Mouse (Mus musculus) liver, embryonic 15.5 days (tissue): Measurements from ENCODE around the gene Tgfbr1. TPM values are rescaled to one million over a fixed set of nuclear protein-coding genes. Genes with fewer than 3 reads are reported as not detected.
A peak's percentile ranks its signal among the peaks of the same experiment; 100 is the strongest.

Experiments used
- ATAC-seq: fragments of 200-750 bp; cut with Nextera tagmentation; 2 replicates; pipeline ENCODE4 v1.8.0; 2017; ENCODE audit warnings: moderate number of reproducible peaks, mild to moderate bottlenecking, moderate library complexity; ENCODE audit not compliant: insufficient read depth
- H3K27ac ChIP-seq: fragments of 300-500 bp; sonication (generic); replicated peaks from 2 replicates; pipeline ENCODE4 v1.5.1; 2015; ENCODE audit warnings: mild to moderate bottlenecking, inconsistent platforms
- H3K27me3 ChIP-seq: fragments of 300-500 bp; sonication (generic); 2 replicates; pipeline ENCODE4 v1.6.1; 2015; ENCODE audit warnings: mild to moderate bottlenecking, inconsistent platforms
- H3K36me3 ChIP-seq: fragments of 300-500 bp; sonication (generic); replicated peaks from 2 replicates; pipeline ENCODE4 v1.6.1; 2015; ENCODE audit warnings: moderate library complexity, mild to moderate bottlenecking, inconsistent platforms
- H3K4me1 ChIP-seq: fragments of 300-500 bp; sonication (generic); replicated peaks from 2 replicates; pipeline ENCODE4 v1.6.1; 2015; ENCODE audit warnings: inconsistent platforms
- H3K4me2 ChIP-seq: fragments of 300-500 bp; sonication (generic); 2 replicates; pipeline ENCODE4 v1.6.1; 2015; ENCODE audit warnings: moderate library complexity, mild to moderate bottlenecking, inconsistent platforms
- H3K4me3 ChIP-seq: fragments of 300-500 bp; sonication (generic); replicated peaks from 2 replicates; pipeline ENCODE4 v1.5.1; 2015; ENCODE audit warnings: mild to moderate bottlenecking, inconsistent platforms
- H3K9ac ChIP-seq: fragments of 300-500 bp; sonication (generic); 2 replicates; pipeline ENCODE4 v1.6.1; 2015; ENCODE audit warnings: moderate library complexity, mild to moderate bottlenecking, inconsistent platforms
- H3K9me3 ChIP-seq: fragments of 300-500 bp; sonication (generic); replicated peaks from 2 replicates; pipeline ENCODE4 v1.6.1; 2016; ENCODE audit warnings: inconsistent platforms
- WGBS: fragments of 180-500 bp; shearing (Covaris S2); methylation state at CpG from one replicate; pipeline ENCODE4 v1.1.7; 2015; ENCODE audit warnings: mixed read lengths; ENCODE audit not compliant: insufficient replicate concordance; 5-methylcytosine and 5-hydroxymethylcytosine counted together
- polyA plus RNA-seq: library from polyadenylated mRNA; unstranded; fragments of >200 nt; fragmentation: Nextera tagmentation; extraction: Ambion mirVana; gene quantifications from 2 replicates; pipeline ENCODE4 v1.2.1, GENCODE M21; 2015

Gene Tgfbr1
- polyA plus RNA-seq, 1 experiment from 2014 or later: 4.4 TPM

DNA sequence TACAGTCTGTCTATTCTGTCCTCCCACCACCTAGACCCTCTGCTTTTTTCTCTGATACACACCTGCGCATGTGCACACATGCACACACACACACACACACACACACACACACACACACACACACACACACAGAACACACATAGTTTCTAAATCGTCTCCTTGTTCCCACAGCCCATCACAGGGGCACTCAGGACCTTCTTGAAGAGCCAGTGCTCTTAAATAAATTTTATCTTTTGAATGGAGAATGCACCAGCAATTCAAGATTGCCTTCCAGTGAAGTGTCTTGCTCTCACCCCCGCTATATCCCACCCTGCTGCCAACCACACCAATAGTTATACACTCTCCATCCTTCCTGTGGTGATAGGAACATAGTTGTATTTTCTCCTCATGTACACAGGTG, 69.9 kb downstream of the Tgfbr1 start:
- H3K4me1 ChIP-seq: no peaks in the 10 kb centered on the region
- H3K36me3 ChIP-seq: no peaks in the 10 kb centered on the region
- no peaks in the 10 kb centered on the region for H3K27me3 ChIP-seq
- H3K9ac ChIP-seq: no peak overlapping the region
- no peak for ATAC-seq
- WGBS: 60% methylated on average over 3 of the region's 3 CpGs
- no peak overlapping the region for H3K4me3 ChIP-seq
- no peak overlapping the region for H3K4me2 ChIP-seq
- no peaks in the 10 kb centered on the region for H3K9me3 ChIP-seq
- H3K27ac ChIP-seq: no peak overlapping the region

DNA sequence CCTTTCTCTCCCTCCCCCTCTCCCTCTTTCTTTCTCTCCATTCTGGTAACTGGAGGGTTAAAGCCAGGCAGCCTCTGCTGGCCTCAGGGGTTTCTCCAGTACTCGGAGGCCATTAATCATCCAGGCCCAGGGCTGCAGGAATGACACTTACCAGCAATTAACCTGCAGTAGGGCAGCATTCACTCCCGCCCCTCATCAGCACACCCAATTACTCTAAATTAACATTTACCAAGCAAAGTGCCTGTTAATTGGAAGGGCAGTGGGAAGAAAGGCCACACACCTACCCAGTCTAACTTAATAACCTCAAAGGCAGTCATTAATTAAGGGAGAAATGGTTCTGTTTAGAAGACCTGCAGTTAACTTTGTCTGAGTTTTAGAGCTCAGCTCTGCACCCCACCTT, 71.4 kb downstream of the Tgfbr1 start:
- WGBS: 35% methylated on average over 2 of the region's 2 CpGs
- H3K4me1 ChIP-seq: no peaks in the 10 kb centered on the region
- no peaks in the 10 kb centered on the region for H3K36me3 ChIP-seq
- H3K4me2 ChIP-seq: no peak overlapping the region
- no peak overlapping the region for H3K27ac ChIP-seq
- no peaks in the 10 kb centered on the region for H3K27me3 ChIP-seq
- H3K9me3 ChIP-seq: no peaks in the 10 kb centered on the region
- H3K9ac ChIP-seq: no peak overlapping the region
- no peak overlapping the region for H3K4me3 ChIP-seq
- no peak for ATAC-seq

DNA sequence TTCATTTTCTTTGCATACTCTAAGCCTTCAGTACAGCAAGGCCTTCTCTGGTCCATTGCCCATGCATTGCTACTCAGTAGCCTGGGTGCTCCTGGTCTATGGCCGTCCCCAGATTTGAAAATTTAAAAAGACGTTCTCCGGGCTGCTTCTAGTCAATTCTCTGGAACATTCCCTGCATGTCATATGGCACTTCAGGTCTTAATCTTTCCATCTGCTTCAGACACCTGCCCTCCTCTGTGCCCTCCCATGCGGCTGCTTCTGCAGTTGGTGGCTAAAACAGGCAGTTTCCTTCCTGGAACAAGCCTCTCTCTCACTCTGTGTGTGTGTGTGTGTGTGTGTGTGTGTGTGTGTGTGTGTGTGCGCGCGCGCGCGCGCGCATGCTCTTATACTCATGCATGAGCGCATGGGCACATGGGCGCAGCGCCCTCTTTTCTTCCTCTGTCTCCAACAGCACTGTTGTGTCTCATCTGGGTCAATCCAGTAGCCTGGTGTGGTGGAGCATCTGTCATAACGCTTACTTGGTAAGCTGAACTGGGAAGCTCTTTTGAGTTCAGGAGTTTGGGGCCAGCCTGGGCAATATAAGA, 72.3 kb downstream of the Tgfbr1 start:
- no peak overlapping the region for H3K27ac ChIP-seq
- H3K27me3 ChIP-seq: no peaks in the 10 kb centered on the region
- H3K4me2 ChIP-seq: no peak overlapping the region
- 77% methylated on average over 16 of the region's 16 CpGs for WGBS
- H3K36me3 ChIP-seq: no peaks in the 10 kb centered on the region
- H3K4me1 ChIP-seq: no peaks in the 10 kb centered on the region
- no peak overlapping the region for H3K9ac ChIP-seq
- no peaks in the 10 kb centered on the region for H3K9me3 ChIP-seq
- no peak for ATAC-seq
- H3K4me3 ChIP-seq: no peak overlapping the region

DNA sequence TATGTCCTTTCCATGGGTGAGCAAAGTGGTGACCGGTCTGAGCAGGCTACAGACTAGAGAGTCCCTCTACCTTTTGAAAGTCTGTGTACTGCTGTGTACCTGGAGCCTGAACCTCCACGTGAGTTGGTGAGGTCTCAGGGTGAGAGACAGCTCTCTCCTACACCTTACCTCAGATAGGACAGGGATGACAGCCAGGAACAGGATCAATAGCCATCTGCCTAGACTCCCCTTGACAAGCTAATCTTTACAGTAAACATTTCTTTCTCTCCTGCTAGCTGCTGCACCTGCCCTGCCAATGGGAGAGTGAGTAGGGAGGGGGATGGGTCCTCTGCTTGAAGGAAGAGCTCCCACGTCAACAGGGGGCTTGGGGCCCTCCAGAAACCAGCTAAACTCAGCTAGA, 74.6 kb downstream of the Tgfbr1 start:
- Histone ChIP-seq H3K4me1 (no peaks in the 10 kb centered on the region), H3K36me3 (no peaks in the 10 kb centered on the region), H3K27me3 (no peaks in the 10 kb centered on the region), H3K9ac (no peak overlapping the region), H3K4me3 (no peak overlapping the region), H3K4me2 (no peak overlapping the region), H3K27ac (no peak overlapping the region), H3K9me3 (no peaks in the 10 kb centered on the region)
- ATAC-seq: no peak
- 59% methylated on average over 3 of the region's 3 CpGs for WGBS

GRCm38 (mm10) chr4:47430557-47430956, 77.5 kb downstream of the Tgfbr1 start:
- Histone ChIP-seq H3K4me2 (no peak overlapping the region), H3K9ac (no peak overlapping the region), H3K36me3 (no peaks in the 10 kb centered on the region), H3K4me3 (no peak overlapping the region), H3K9me3 (no peaks in the 10 kb centered on the region), H3K4me1 (no peaks in the 10 kb centered on the region), H3K27ac (no peak overlapping the region), H3K27me3 (no peaks in the 10 kb centered on the region)
- 31% methylated on average over 6 of the region's 6 CpGs for WGBS
- ATAC-seq: no peak

GRCm38 (mm10) chr4:47431081-47431480, 78.1 kb downstream of the Tgfbr1 start:
- Histone ChIP-seq H3K9ac (no peak overlapping the region), H3K27me3 (no peaks in the 10 kb centered on the region), H3K4me3 (no peak overlapping the region), H3K9me3 (no peaks in the 10 kb centered on the region), H3K36me3 (no peaks in the 10 kb centered on the region), H3K4me2 (no peak overlapping the region), H3K27ac (no peak overlapping the region), H3K4me1 (no peaks in the 10 kb centered on the region)
- WGBS: 63% methylated on average over 5 of the region's 5 CpGs
- ATAC-seq: no peak

- no peak for ATAC-seq
- Histone ChIP-seq H3K9me3 (no peaks in the 10 kb centered on the region), H3K9ac (no peak overlapping the region), H3K27ac (no peak overlapping the region), H3K4me1 (peaks cover 7% of the 10 kb centered on the region), H3K4me2 (no peak overlapping the region), H3K27me3 (peaks cover 10% of the 10 kb centered on the region; the same call in 1 of the 2 replicates), H3K36me3 (no peaks in the 10 kb centered on the region), H3K4me3 (no peak overlapping the region)
- WGBS: 65% methylated on average over 7 of the region's 7 CpGs
Measured at GRCm38 (mm10) chr4:47432766-47433165, 79.7 kb downstream of the Tgfbr1 start.

GRCm38 (mm10) chr4:47435131-47435530, 82.1 kb downstream of the Tgfbr1 start:
- no peaks in the 10 kb centered on the region for H3K36me3 ChIP-seq
- H3K4me1 ChIP-seq: peaks cover 9% of the 10 kb centered on the region
- H3K4me2 ChIP-seq: no peak overlapping the region
- no peak overlapping the region for H3K9ac ChIP-seq
- 70% methylated on average over 12 of the region's 12 CpGs for WGBS
- no peaks in the 10 kb centered on the region for H3K9me3 ChIP-seq
- no peak for ATAC-seq
- no peak overlapping the region for H3K27ac ChIP-seq
- H3K4me3 ChIP-seq: no peak overlapping the region
- peaks cover 14% of the 10 kb centered on the region; the same call in 1 of the 2 replicates for H3K27me3 ChIP-seq

DNA sequence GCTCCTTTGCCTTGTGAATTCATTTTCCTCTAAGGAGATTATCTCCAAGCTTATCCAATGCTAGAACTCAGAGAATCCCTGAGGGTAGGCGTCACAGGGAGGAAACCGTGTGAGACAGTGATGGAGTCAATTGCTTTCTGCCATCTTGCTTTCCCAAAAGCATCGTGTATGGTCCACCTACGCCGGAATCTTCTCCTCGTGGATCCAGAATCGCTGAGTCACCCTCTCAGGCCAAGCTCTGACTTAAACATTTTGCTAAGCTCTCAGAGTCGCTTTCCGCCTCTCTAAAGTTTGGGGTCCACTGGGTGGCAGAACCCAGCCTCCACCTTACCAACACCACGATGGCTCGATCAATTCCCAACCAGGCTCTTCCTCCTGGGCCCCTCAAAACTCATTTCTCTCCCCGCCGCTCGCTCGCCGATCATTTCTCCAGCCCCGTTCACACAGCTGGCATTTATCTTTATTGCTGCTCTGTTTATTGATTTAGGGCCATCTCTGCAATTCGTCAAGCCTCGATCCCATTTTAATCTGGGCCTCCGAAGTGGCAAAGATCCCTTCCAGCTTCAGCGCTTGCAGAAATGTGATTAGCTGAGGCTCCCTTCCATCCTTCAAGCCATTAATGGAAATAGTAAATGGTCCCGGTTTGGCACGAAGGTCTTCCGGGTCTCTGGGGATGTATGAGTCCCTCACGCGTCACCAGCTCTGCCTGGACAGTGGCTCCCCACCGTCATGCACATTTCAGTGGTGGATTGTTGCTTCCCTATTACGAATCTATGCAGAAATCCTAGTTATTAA, 82.7 kb downstream of the Tgfbr1 start:
- Histone ChIP-seq H3K4me3 (no peak overlapping the region), H3K27ac (no peak overlapping the region), H3K27me3 (peaks cover 14% of the 10 kb centered on the region; the same call in 1 of the 2 replicates), H3K9ac (no peak overlapping the region), H3K9me3 (no peaks in the 10 kb centered on the region), H3K36me3 (no peaks in the 10 kb centered on the region), H3K4me1 (peaks cover 9% of the 10 kb centered on the region), H3K4me2 (no peak overlapping the region)
- ATAC-seq: no peak
- 56% methylated on average over 28 of the region's 28 CpGs for WGBS

DNA sequence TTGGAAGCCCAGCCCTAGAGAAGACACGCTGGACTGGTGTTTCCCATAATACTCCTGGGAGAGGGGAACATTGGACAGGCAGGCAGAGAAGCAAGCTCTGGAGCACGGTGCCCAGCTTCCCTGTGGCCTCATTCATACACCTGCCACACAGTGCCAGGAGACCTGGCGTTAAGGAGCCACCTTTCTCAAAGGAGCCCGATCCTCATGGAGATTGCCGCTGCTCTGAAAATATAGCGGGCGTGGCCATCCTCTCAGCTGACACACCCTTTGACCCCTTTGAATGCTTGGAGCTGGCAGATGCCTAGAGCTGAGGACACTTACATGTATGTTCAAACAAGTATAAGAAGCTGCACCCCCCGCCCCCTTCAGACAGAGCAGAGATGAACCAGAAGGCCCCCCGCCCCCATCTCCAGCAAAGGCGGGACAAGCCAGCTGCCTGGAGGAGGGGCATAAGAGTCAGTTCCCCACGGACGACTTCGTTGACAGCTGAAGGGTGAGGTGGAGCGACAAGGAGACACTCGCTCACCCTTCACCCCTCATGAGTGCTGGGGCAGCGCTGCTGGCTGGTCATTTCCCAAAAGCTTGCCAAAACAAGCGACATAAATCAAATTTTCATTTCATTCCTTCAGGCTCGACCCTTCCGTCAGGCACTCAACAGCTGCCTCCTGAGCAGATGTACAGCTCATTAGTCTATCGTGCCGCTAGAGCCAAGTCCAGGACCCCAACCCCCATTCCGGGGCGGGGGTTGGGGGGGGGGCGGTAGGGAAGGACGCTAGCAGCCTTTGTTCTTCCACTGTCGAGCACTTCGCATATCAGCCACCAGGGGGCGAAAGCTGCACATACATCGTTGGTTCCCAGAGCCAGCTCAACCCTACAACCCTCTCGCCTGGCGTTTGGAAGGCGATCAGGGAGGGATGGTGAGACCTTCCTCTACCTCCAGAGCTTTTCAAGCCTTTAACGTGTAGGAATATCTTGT, 84.6 kb downstream of the Tgfbr1 start:
- Histone ChIP-seq H3K4me1 (peaks cover 9% of the 10 kb centered on the region), H3K27ac (no peak overlapping the region), H3K4me2 (peak overlapping the region; percentile 74), H3K36me3 (no peaks in the 10 kb centered on the region), H3K9me3 (no peaks in the 10 kb centered on the region), H3K9ac (peak overlapping the region; percentile 37; the same call in 1 of the 2 replicates), H3K27me3 (peaks cover 14% of the 10 kb centered on the region; the same call in 1 of the 2 replicates), H3K4me3 (peak overlapping the region; percentile 50)
- ATAC-seq: no peak
- WGBS: 2% methylated on average over 33 of the region's 33 CpGs

- Histone ChIP-seq H3K4me2 (no peak overlapping the region), H3K27me3 (peaks cover 14% of the 10 kb centered on the region; the same call in 1 of the 2 replicates), H3K4me1 (peaks cover 9% of the 10 kb centered on the region), H3K27ac (no peak overlapping the region), H3K9me3 (no peaks in the 10 kb centered on the region), H3K36me3 (no peaks in the 10 kb centered on the region), H3K9ac (no peak overlapping the region), H3K4me3 (no peak overlapping the region)
- ATAC-seq: no peak
- 62% methylated on average over 6 of the region's 6 CpGs for WGBS
Measured at GRCm38 (mm10) chr4:47438956-47439355, 85.9 kb downstream of the Tgfbr1 start.
